Mouse (Mus musculus): ENCODE results near the gene Skp1a. TPM values are rescaled to one million over a fixed set of nuclear protein-coding genes. Genes with fewer than 3 reads are reported as not detected.
A peak's percentile ranks its signal among the peaks of the same experiment; 100 is the strongest.

The Skp1a gene
- total RNA-seq, 1 experiment, result 317 TPM

GRCm38 (mm10) chr11:52227466-52228226 lies 4.1 kb upstream of the Skp1a start:
- Histone ChIP-seq H3K9me3 (ENCODE audit: control insufficient read depth, insufficient read depth, low read depth, low read length) (no peaks in the 10 kb centered on the region), H3K4me3 (ENCODE audit: insufficient read depth in 1 of 2, low read depth in 1 of 2, low read length in 2 of 2, poor library complexity in 1 of 2, severe bottlenecking in 1 of 2) (no peak overlapping the region), H3K4me1 (ENCODE audit: control insufficient read depth in 2 of 2, insufficient read depth in 2 of 2, low read length in 2 of 2, poor library complexity in 1 of 2) (peaks cover 9 to 16% of the 10 kb centered on the region in 2 experiments; a peak in 2 of 4 replicates), H3K36me3 (ENCODE audit: control insufficient read depth, insufficient read depth, low read length, poor library complexity, severe bottlenecking) (no peaks in the 10 kb centered on the region), H3K9ac (ENCODE audit: insufficient read depth, low read depth, low read length, poor library complexity, severe bottlenecking) (peak overlapping the region; percentile 32), H3K27ac (ENCODE audit: insufficient read depth, low read depth, low read length, poor library complexity, severe bottlenecking) (peak overlapping the region; percentile 88)
- peak; percentile 76 for DNase-seq (ENCODE audit: low read depth, low spot score)
- TF ChIP-seq ZC3H11A (IDR thresholded peaks at IDR 0.05; ENCODE audit: borderline replicate concordance, low read depth, low read length) (no peak), CHD2 (IDR thresholded peaks at IDR 0.05; ENCODE audit: low read depth, low read length) (peak; percentile 53; the same call in 1 of the 2 replicates)
- in situ Hi-C loops (cut with MboI; ENCODE audit: low sequenced_read_pairs in 2 of 2, unreplicated experiment in 2 of 2), result no loop called here

DNA sequence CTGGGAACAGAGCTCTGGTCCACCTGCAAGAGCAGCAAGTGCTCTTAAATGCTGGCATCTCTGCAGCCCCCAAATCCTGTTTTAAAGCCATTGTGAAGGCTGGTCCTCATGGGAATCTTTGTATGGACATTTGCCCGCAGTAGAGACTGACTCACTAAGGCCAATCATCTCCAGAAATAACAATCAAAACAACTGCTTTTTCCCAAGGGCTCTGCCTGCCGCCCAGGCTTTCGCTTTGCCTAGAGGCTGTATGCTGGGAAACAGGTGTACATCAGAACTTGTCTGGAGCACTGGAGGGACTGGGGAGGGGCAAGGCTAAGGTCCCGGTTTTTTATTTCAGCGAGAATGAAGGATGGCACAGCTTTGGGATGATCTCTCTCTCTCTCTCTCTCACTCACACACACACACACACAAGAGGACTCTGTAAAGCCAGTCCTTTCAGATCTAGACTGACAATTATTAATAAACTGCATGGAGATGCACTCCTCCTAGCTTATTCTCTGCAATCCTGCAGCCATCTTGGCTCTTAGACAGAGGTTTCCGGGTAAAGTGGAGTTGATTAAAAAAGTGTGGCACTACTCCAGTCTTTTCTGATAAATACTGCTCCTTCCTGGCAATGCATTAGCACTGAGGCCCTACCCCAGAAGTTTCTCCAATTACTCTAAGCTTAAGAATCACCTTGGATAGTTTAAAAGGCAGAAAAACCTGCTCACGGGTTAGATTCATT lies 2.9 kb upstream of the Skp1a start:
- Histone ChIP-seq H3K9me3 (ENCODE audit: control insufficient read depth, insufficient read depth, low read depth, low read length) (no peaks in the 10 kb centered on the region), H3K4me3 (ENCODE audit: insufficient read depth in 1 of 2, low read depth in 1 of 2, low read length in 2 of 2, poor library complexity in 1 of 2, severe bottlenecking in 1 of 2) (no peak overlapping the region), H3K4me1 (ENCODE audit: control insufficient read depth in 2 of 2, insufficient read depth in 2 of 2, low read length in 2 of 2, poor library complexity in 1 of 2) (peaks cover 9 to 14% of the 10 kb centered on the region in 2 experiments; a peak in 2 of 4 replicates), H3K27ac (ENCODE audit: insufficient read depth, low read depth, low read length, poor library complexity, severe bottlenecking) (no peak overlapping the region; the same call in 1 of the 2 replicates), H3K36me3 (ENCODE audit: control insufficient read depth, insufficient read depth, low read length, poor library complexity, severe bottlenecking) (no peaks in the 10 kb centered on the region), H3K9ac (ENCODE audit: insufficient read depth, low read depth, low read length, poor library complexity, severe bottlenecking) (no peak overlapping the region)
- no peak for TF ChIP-seq ZNF384 (IDR thresholded peaks at IDR 0.05; ENCODE audit: low read depth, low read length)
- DNase-seq (ENCODE audit: low read depth, low spot score), result no peak
- in situ Hi-C loops (cut with MboI; ENCODE audit: low sequenced_read_pairs in 2 of 2, unreplicated experiment in 2 of 2), result no loop called here

- no peak for TF ChIP-seq HCFC1 (IDR thresholded peaks at IDR 0.05; ENCODE audit: borderline replicate concordance, insufficient read depth, low read length)
- TF ChIP-seq ZNF384 (IDR thresholded peaks at IDR 0.05; ENCODE audit: low read depth, low read length), result no peak
- no peak for TF ChIP-seq MAFK (IDR thresholded peaks at IDR 0.05; ENCODE audit: insufficient read depth, low read depth, low read length)
- TF ChIP-seq CHD2 (IDR thresholded peaks at IDR 0.05; ENCODE audit: low read depth, low read length), result no peak
- no peak for TF ChIP-seq ZC3H11A (IDR thresholded peaks at IDR 0.05; ENCODE audit: borderline replicate concordance, low read depth, low read length)
- no peak for DNase-seq (ENCODE audit: low read depth, low spot score)
- no peak overlapping the region for H3K27ac ChIP-seq (ENCODE audit: insufficient read depth, low read depth, low read length, poor library complexity, severe bottlenecking)
- H3K9ac ChIP-seq (ENCODE audit: insufficient read depth, low read depth, low read length, poor library complexity, severe bottlenecking), result peak overlapping the region; percentile 47; the same call in 1 of the 2 replicates
- no peaks in the 10 kb centered on the region for H3K36me3 ChIP-seq (ENCODE audit: control insufficient read depth, insufficient read depth, low read length, poor library complexity, severe bottlenecking)
- in situ Hi-C loops (cut with MboI; ENCODE audit: low sequenced_read_pairs in 2 of 2, unreplicated experiment in 2 of 2), result no loop called here
- H3K4me3 ChIP-seq (ENCODE audit: insufficient read depth in 1 of 2, low read depth in 1 of 2, low read length in 2 of 2, poor library complexity in 1 of 2, severe bottlenecking in 1 of 2), result peak overlapping the region in 1 of 2 experiments; percentile 89; a peak in 1 of 4 replicates
- H3K9me3 ChIP-seq (ENCODE audit: control insufficient read depth, insufficient read depth, low read depth, low read length), result no peaks in the 10 kb centered on the region
- H3K4me1 ChIP-seq (ENCODE audit: control insufficient read depth in 2 of 2, insufficient read depth in 2 of 2, low read length in 2 of 2, poor library complexity in 1 of 2), result peaks cover 7 to 14% of the 10 kb centered on the region in 2 experiments; a peak in 2 of 4 replicates
Measured at GRCm38 (mm10) chr11:52230694-52231093, 1.1 kb upstream of the Skp1a start.

DNA sequence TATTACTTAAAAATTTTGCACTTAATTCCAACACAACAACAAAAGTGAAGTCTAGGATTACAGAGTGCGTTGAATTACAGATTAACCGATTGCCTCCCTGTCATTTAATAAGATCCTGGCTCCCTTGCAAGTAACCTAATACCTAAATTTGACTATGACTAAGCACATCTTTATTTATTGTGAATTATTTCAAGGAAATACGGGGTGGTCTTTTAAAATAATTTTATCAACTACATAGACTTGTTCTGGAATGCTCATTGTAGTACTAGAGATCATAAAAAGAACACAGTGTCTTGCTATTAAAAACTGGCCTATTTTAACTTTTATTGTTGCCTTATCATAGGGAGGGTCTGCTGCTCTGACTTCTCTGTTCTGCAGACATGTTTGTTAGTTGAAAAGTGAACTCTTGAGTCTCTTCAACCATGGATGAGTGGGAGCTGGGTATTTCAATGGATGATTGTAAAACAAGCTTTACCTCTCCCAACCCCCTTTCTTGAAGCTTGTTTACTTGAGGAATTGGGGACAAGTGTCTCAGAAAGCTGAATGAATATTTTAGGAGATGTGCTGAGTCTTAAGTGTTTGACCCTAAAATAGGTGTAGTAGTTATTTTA lies 1.4 kb downstream of the Skp1a start:
- Histone ChIP-seq H3K9me3 (ENCODE audit: control insufficient read depth, insufficient read depth, low read depth, low read length) (no peaks in the 10 kb centered on the region), H3K27ac (ENCODE audit: insufficient read depth, low read depth, low read length, poor library complexity, severe bottlenecking) (no peak overlapping the region), H3K4me3 (ENCODE audit: insufficient read depth in 1 of 2, low read depth in 1 of 2, low read length in 2 of 2, poor library complexity in 1 of 2, severe bottlenecking in 1 of 2) (peak overlapping the region; percentile 83 to 89), H3K4me1 (ENCODE audit: control insufficient read depth in 2 of 2, insufficient read depth in 2 of 2, low read length in 2 of 2, poor library complexity in 1 of 2) (peaks cover 3% of the 10 kb centered on the region in 2 experiments; a peak in 2 of 4 replicates), H3K9ac (ENCODE audit: insufficient read depth, low read depth, low read length, poor library complexity, severe bottlenecking) (no peak overlapping the region), H3K36me3 (ENCODE audit: control insufficient read depth, insufficient read depth, low read length, poor library complexity, severe bottlenecking) (peaks cover 7% of the 10 kb centered on the region; the same call in 1 of the 2 replicates)
- in situ Hi-C loops (cut with MboI; ENCODE audit: low sequenced_read_pairs in 2 of 2, unreplicated experiment in 2 of 2), result no loop called here
- TF ChIP-seq HCFC1 (IDR thresholded peaks at IDR 0.05; ENCODE audit: borderline replicate concordance, insufficient read depth, low read length) (no peak), ZC3H11A (IDR thresholded peaks at IDR 0.05; ENCODE audit: borderline replicate concordance, low read depth, low read length) (no peak), ZNF384 (IDR thresholded peaks at IDR 0.05; ENCODE audit: low read depth, low read length) (no peak)
- DNase-seq (ENCODE audit: low read depth, low spot score), result no peak
